Mouse (Mus musculus): ENCODE measurements around the gene Zfp541. TPM values are rescaled to one million over a fixed set of nuclear protein-coding genes. Genes with fewer than 3 reads are reported as not detected.

Gene Zfp541
- polyA plus RNA-seq, 1 experiment from 2014 or later: 0.06 TPM

GRCm38 (mm10) chr7:16134951-16135392 lies 73.4 kb downstream of the Zfp541 start:
- Histone ChIP-seq H3K9ac (no peak overlapping the region), H3K9me3 (no peaks in the 10 kb centered on the region), H3K27ac (replicated peaks) (peak overlapping the region; percentile 45; the same call in 1 of the 2 replicates), H3K36me3 (no peaks in the 10 kb centered on the region), H3K4me1 (replicated peaks) (peaks cover 48% of the 10 kb centered on the region), H3K4me3 (0 out of 2 replicates have a peak overlapping the region, but pooled peaks have one; percentile 8), H3K27me3 (no peaks in the 10 kb centered on the region), H3K4me2 (peak overlapping the region; percentile 26)
- 12% methylated on average over 7 of the region's 7 CpGs for WGBS
- ATAC-seq (ENCODE audit: low FRiP score, low read depth): peak; percentile 9; the same call in 1 of the 2 replicates

Other genes starting within 250 kb of the Zfp541 start
- gene Obox6, start 222.1 kb upstream of the Zfp541 start, polyA plus RNA-seq (2015; fragmentation: Nextera tagmentation; extraction: Ambion mirVana): not detected in 2 replicates
- 0.16 TPM in 1 of 2 replicates, not detected in the other for gene Crx, start 181.8 kb upstream of the Zfp541 start, polyA plus RNA-seq (2015; fragmentation: Nextera tagmentation; extraction: Ambion mirVana)
- not detected in 2 replicates for gene Crxos, start 179.2 kb upstream of the Zfp541 start, polyA plus RNA-seq (2015; fragmentation: Nextera tagmentation; extraction: Ambion mirVana)
- 1,476 and 1,563 TPM in 2 replicates for gene Selenow, start 139.4 kb upstream of the Zfp541 start, polyA plus RNA-seq (2015; fragmentation: Nextera tagmentation; extraction: Ambion mirVana)
- gene Nop53, start 115.7 kb upstream of the Zfp541 start, polyA plus RNA-seq (2015; fragmentation: Nextera tagmentation; extraction: Ambion mirVana): 110 and 114 TPM in 2 replicates
- gene Ehd2, start 94.2 kb upstream of the Zfp541 start, polyA plus RNA-seq (2015; fragmentation: Nextera tagmentation; extraction: Ambion mirVana): 6.5 and 6.9 TPM in 2 replicates
- 7.5 and 8.7 TPM in 2 replicates for gene Bicra, start 13.9 kb upstream of the Zfp541 start, polyA plus RNA-seq (2015; fragmentation: Nextera tagmentation; extraction: Ambion mirVana)
- gene Napa, start 36.6 kb downstream of the Zfp541 start, polyA plus RNA-seq (2015; fragmentation: Nextera tagmentation; extraction: Ambion mirVana): 218 and 239 TPM in 2 replicates
- 45.3 and 53.5 TPM in 2 replicates for gene Kptn, start 58.1 kb downstream of the Zfp541 start, polyA plus RNA-seq (2015; fragmentation: Nextera tagmentation; extraction: Ambion mirVana)
- 1.1 TPM in 2 replicates for gene Slc8a2, start 68.0 kb downstream of the Zfp541 start, polyA plus RNA-seq (2015; fragmentation: Nextera tagmentation; extraction: Ambion mirVana)
- gene Meis3, start 113.3 kb downstream of the Zfp541 start, polyA plus RNA-seq (2015; fragmentation: Nextera tagmentation; extraction: Ambion mirVana): 120 and 134 TPM in 2 replicates
- 10.9 and 11.1 TPM in 2 replicates for gene Dhx34, start 160.2 kb downstream of the Zfp541 start, polyA plus RNA-seq (2015; fragmentation: Nextera tagmentation; extraction: Ambion mirVana)
- gene C5ar2, start 182.3 kb downstream of the Zfp541 start, polyA plus RNA-seq (2015; fragmentation: Nextera tagmentation; extraction: Ambion mirVana): 0.10 and 0.14 TPM in 2 replicates
- 2.2 and 2.7 TPM in 2 replicates for gene C5ar1, start 197.7 kb downstream of the Zfp541 start, polyA plus RNA-seq (2015; fragmentation: Nextera tagmentation; extraction: Ambion mirVana)
- gene Inafm1, start 211.8 kb downstream of the Zfp541 start, polyA plus RNA-seq (2015; fragmentation: Nextera tagmentation; extraction: Ambion mirVana): 52.2 and 58.4 TPM in 2 replicates
- gene Ccdc9, start 225.0 kb downstream of the Zfp541 start, polyA plus RNA-seq (2015; fragmentation: Nextera tagmentation; extraction: Ambion mirVana): 29.3 and 29.6 TPM in 2 replicates
- gene Bbc3, start 246.6 kb downstream of the Zfp541 start, polyA plus RNA-seq (2015; fragmentation: Nextera tagmentation; extraction: Ambion mirVana): 28.9 and 31.7 TPM in 2 replicates

Measured in hindbrain, embryonic 15.5 days (tissue).